Mouse (Mus musculus) E14TG2a.4 (cell line): ENCODE results near the gene Kantr.

Experiments
- H3K27me3 ChIP-seq: 2 replicates; pipeline ENCODE4 v1.6.1; 2014; ENCODE audit warnings: low read length, control low read depth; ENCODE audit not compliant: insufficient read depth
- H3K36me3 ChIP-seq: 2 replicates; pipeline ENCODE4 v1.6.1; 2014; ENCODE audit warnings: low read length, control low read depth; ENCODE audit not compliant: insufficient read depth
- H3K4me1 ChIP-seq: replicated peaks from 2 replicates; pipeline ENCODE4 v1.6.1; 2014; ENCODE audit warnings: low read depth, low read length, control low read depth
- H3K4me3 ChIP-seq: replicated peaks from 2 replicates; pipeline ENCODE4 v1.5.1; 2014; ENCODE audit warnings: mild to moderate bottlenecking, low read length
- H3K9me3 ChIP-seq: 2 replicates; pipeline ENCODE4 v1.6.1; 2014; ENCODE audit warnings: low read length, control low read depth
- CTCF ChIP-seq: conservative IDR thresholded peaks from 2 replicates; pipeline ENCODE4 v1.5.1; 2014; ENCODE audit warnings: low read length
- NANOG ChIP-seq: IDR thresholded peaks from 2 replicates; pipeline ENCODE4 v1.6.1; 2014; ENCODE audit warnings: borderline replicate concordance, low read length, mixed read lengths
- POU5F1 ChIP-seq: IDR thresholded peaks from 2 replicates; pipeline ENCODE4 v1.6.1; 2014; ENCODE audit warnings: low read length, borderline replicate concordance

Kantr gene

GRCm38 (mm10) chrX:152326996-152327688 lies at the start of gene Kantr:
Kantr (minus strand) TSS chrX:152327495.
- peaks cover 10% of the 10 kb centered on the region; the same call in 1 of the 2 replicates for H3K4me1 ChIP-seq
- no peaks in the 10 kb centered on the region for H3K27me3 ChIP-seq
- H3K4me3 ChIP-seq, result peak within 1 kb of the TSS; percentile 85
- H3K36me3 ChIP-seq, result peaks cover 5% of the 10 kb centered on the region; the same call in 1 of the 2 replicates
- no peaks in the 10 kb centered on the region for H3K9me3 ChIP-seq
- TF ChIP-seq POU5F1, result no peak
- no peak for TF ChIP-seq CTCF
- no peak for TF ChIP-seq NANOG

- no peaks in the 10 kb centered on the region for H3K36me3 ChIP-seq
- H3K4me3 ChIP-seq, result peak within 1 kb of the TSS; percentile 77
- peaks cover 6% of the 10 kb centered on the region for H3K4me1 ChIP-seq
- no peaks in the 10 kb centered on the region for H3K9me3 ChIP-seq
- TF ChIP-seq POU5F1 (no peak), NANOG (no peak), CTCF (no peak)
- H3K27me3 ChIP-seq, result no peaks in the 10 kb centered on the region
Measured at GRCm38 (mm10) chrX:152368397-152369273, 41.3 kb upstream of the Kantr start, which contains the start of gene Gpr173. Gpr173 (minus strand) TSS chrX:152368704.

- H3K9me3 ChIP-seq, result no peaks in the 10 kb centered on the region
- H3K4me3 ChIP-seq, result peak overlapping the region; percentile 77
- no peaks in the 10 kb centered on the region for H3K36me3 ChIP-seq
- no peak for TF ChIP-seq POU5F1
- TF ChIP-seq NANOG, result no peak
- TF ChIP-seq CTCF, result no peak
- no peaks in the 10 kb centered on the region for H3K27me3 ChIP-seq
- peaks cover 6% of the 10 kb centered on the region for H3K4me1 ChIP-seq
Measured at GRCm38 (mm10) chrX:152368054-152368396, 40.7 kb upstream of the Kantr start.

GRCm38 (mm10) chrX:152366418-152366817 lies 39.1 kb upstream of the Kantr start:
- H3K9me3 ChIP-seq, result no peaks in the 10 kb centered on the region
- TF ChIP-seq NANOG (no peak), POU5F1 (no peak), CTCF (no peak)
- H3K4me3 ChIP-seq, result no peak overlapping the region
- no peaks in the 10 kb centered on the region for H3K27me3 ChIP-seq
- peaks cover 6% of the 10 kb centered on the region for H3K4me1 ChIP-seq
- H3K36me3 ChIP-seq, result no peaks in the 10 kb centered on the region

- no peaks in the 10 kb centered on the region for H3K36me3 ChIP-seq
- H3K27me3 ChIP-seq, result no peaks in the 10 kb centered on the region
- no peaks in the 10 kb centered on the region for H3K9me3 ChIP-seq
- TF ChIP-seq NANOG (no peak), POU5F1 (no peak), CTCF (no peak)
- H3K4me3 ChIP-seq, result no peak overlapping the region
- H3K4me1 ChIP-seq, result no peaks in the 10 kb centered on the region
Measured at GRCm38 (mm10) chrX:152352553-152353153, 25.4 kb upstream of the Kantr start.

GRCm38 (mm10) chrX:152347041-152347440 lies 19.7 kb upstream of the Kantr start:
- H3K4me3 ChIP-seq, result peak overlapping the region; percentile 53; the same call in 1 of the 2 replicates
- no peaks in the 10 kb centered on the region for H3K27me3 ChIP-seq
- peaks cover 11% of the 10 kb centered on the region for H3K4me1 ChIP-seq
- H3K9me3 ChIP-seq, result no peaks in the 10 kb centered on the region
- H3K36me3 ChIP-seq, result no peaks in the 10 kb centered on the region
- no peak for TF ChIP-seq POU5F1
- TF ChIP-seq NANOG, result no peak
- no peak for TF ChIP-seq CTCF

- TF ChIP-seq NANOG (no peak), CTCF (no peak), POU5F1 (no peak)
- Histone ChIP-seq H3K9me3 (no peaks in the 10 kb centered on the region), H3K4me3 (peak overlapping the region; percentile 53), H3K4me1 (peaks cover 11% of the 10 kb centered on the region), H3K27me3 (no peaks in the 10 kb centered on the region), H3K36me3 (no peaks in the 10 kb centered on the region)
Measured at GRCm38 (mm10) chrX:152346587-152346986, 19.3 kb upstream of the Kantr start.

- H3K9me3 ChIP-seq, result no peaks in the 10 kb centered on the region
- peaks cover 30% of the 10 kb centered on the region for H3K36me3 ChIP-seq
- H3K27me3 ChIP-seq, result no peaks in the 10 kb centered on the region
- TF ChIP-seq POU5F1 (no peak), CTCF (no peak), NANOG (no peak)
- peaks cover 19% of the 10 kb centered on the region for H3K4me1 ChIP-seq
- H3K4me3 ChIP-seq, result peak overlapping the region; percentile 81
Measured at GRCm38 (mm10) chrX:152342903-152343302, 15.6 kb upstream of the Kantr start.
